Comparison of ENCODE assay signal across 7 mouse cellular contexts in the genomic region with DNA sequence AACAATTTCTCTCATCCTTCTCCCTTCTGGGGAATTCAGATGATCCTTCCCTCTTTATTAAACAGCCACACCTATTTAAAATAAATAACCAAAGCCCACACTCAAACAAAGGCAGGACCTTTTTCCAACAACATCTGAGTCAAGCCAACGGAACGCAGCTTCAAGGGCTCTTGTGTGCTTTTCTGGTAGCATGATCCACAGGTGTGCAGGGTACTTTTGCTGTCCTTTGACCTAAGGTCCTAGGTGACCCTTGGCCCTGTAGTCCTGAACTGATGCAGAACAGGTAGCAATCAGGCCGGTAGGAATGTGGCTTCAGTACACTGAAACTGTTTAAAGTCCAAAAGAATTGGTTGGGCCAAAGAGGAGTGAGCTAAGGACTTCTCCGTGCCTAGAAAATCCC. TPM values are rescaled to one million over a fixed set of nuclear protein-coding genes. Genes with fewer than 3 reads are reported as not detected.
DNase-seq lines count a peak whose midpoint lies in the region; ATAC-seq lines count a peak whose summit lies in the region.

No protein-coding gene starts in this region.

- H3K27ac ChIP-seq in embryonic facial prominence, embryonic 14.5 days (replicated peaks; ENCODE audit: low read depth, low read length), result no peak overlapping the region
- H3K27ac ChIP-seq in forebrain, embryonic 14.5 days (ENCODE audit: low read depth, low read length), result no peak overlapping the region
- no peak overlapping the region for H3K27ac ChIP-seq in limb, embryonic 10.5 days

- no peaks in the 10 kb centered on the region for H3K36me3 ChIP-seq in embryonic facial prominence, embryonic 14.5 days (ENCODE audit: control insufficient read depth, insufficient read depth, low read length)
- no peaks in the 10 kb centered on the region for H3K36me3 ChIP-seq in forebrain, embryonic 14.5 days (ENCODE audit: control insufficient read depth, insufficient read depth, low read length)
- no peaks in the 10 kb centered on the region for H3K36me3 ChIP-seq in limb, embryonic 10.5 days

- no peak overlapping the region for H3K9ac ChIP-seq in embryonic facial prominence, embryonic 14.5 days (ENCODE audit: low read depth, low read length)
- H3K9ac ChIP-seq in forebrain, embryonic 14.5 days (ENCODE audit: low read length), result no peak overlapping the region

- no peaks in the 10 kb centered on the region; the same call in 1 of the 2 replicates for H3K4me1 ChIP-seq in embryonic facial prominence, embryonic 14.5 days (ENCODE audit: control insufficient read depth, insufficient read depth, low read length)
- 0 out of 2 replicates have a peak, but pooled peaks cover 2% of the 10 kb centered on the region for H3K4me1 ChIP-seq in forebrain, embryonic 14.5 days (ENCODE audit: control insufficient read depth, insufficient read depth, low read length)
- H3K4me1 ChIP-seq in limb, embryonic 10.5 days, result peaks cover 19% of the 10 kb centered on the region

- peak overlapping the region; percentile 61 for H3K4me3 ChIP-seq in embryonic facial prominence, embryonic 14.5 days (ENCODE audit: low read depth, low read length)
- no peak overlapping the region for H3K4me3 ChIP-seq in forebrain, embryonic 14.5 days (ENCODE audit: low read depth, low read length)
- peak overlapping the region; percentile 74; the same call in 1 of the 2 replicates for H3K4me3 ChIP-seq in limb, embryonic 10.5 days

- no peaks in the 10 kb centered on the region for H3K9me3 ChIP-seq in embryonic facial prominence, embryonic 14.5 days (ENCODE audit: control insufficient read depth, low read length)
- H3K9me3 ChIP-seq in forebrain, embryonic 14.5 days (replicated peaks; ENCODE audit: control insufficient read depth, low read length), result no peaks in the 10 kb centered on the region
- H3K9me3 ChIP-seq in limb, embryonic 10.5 days (replicated peaks), result no peaks in the 10 kb centered on the region

- no peaks in the 10 kb centered on the region; the same call in 1 of the 2 replicates for H3K27me3 ChIP-seq in embryonic facial prominence, embryonic 14.5 days (replicated peaks; ENCODE audit: control insufficient read depth, insufficient read depth, low read length)
- peaks cover 14% of the 10 kb centered on the region for H3K27me3 ChIP-seq in forebrain, embryonic 14.5 days (replicated peaks; ENCODE audit: control insufficient read depth, insufficient read depth, low read length)
- H3K27me3 ChIP-seq in limb, embryonic 10.5 days (ENCODE audit: low read depth, poor library complexity, severe bottlenecking), result peaks cover 35% of the 10 kb centered on the region

- no peak for DNase-seq in embryonic facial prominence, embryonic 14.5 days (ENCODE audit: low spot score)
- DNase-seq in forebrain, embryonic 14.5 days (ENCODE audit: low spot score), result no peak
- DNase-seq in limb, embryonic 10.5 days (ENCODE audit: low spot score), result no peak
- DNase-seq in lung, postnatal 36 days, result peak; percentile 72
- DNase-seq in right cerebral cortex, postnatal 25 days, result no peak
- DNase-seq in spleen, postnatal 14 days (ENCODE audit: low spot score in 2 of 2), result no peak
- DNase-seq in right cerebral cortex, postnatal 36 days (ENCODE audit: low spot score in 2 of 2), result no peak

- peak overlapping the region; percentile 98; the same call in 1 of the 2 replicates for H3K4me2 ChIP-seq in embryonic facial prominence, embryonic 14.5 days (ENCODE audit: low read depth, low read length)
- peak overlapping the region; percentile 94 for H3K4me2 ChIP-seq in forebrain, embryonic 14.5 days (ENCODE audit: low read length)

- no peak for ATAC-seq in embryonic facial prominence, embryonic 14.5 days (ENCODE audit: low read depth)
- ATAC-seq in forebrain, embryonic 14.5 days, result no peak

- 54% methylated on average over 4 of the region's 4 CpGs for WGBS in embryonic facial prominence, embryonic 14.5 days
- WGBS in forebrain, embryonic 14.5 days, result 63% methylated on average over 4 of the region's 4 CpGs
- WGBS in limb, embryonic 10.5 days, result 74% methylated on average over 4 of the region's 4 CpGs

RNA-seq across cellular contexts. Expression of a gene that starts 0.6 kb away (rescaled TPM):
- polyA plus RNA-seq in embryonic facial prominence, embryonic 14.5 days (2014; fragmentation: Nextera tagmentation; extraction: Ambion mirVana), result 5.5 and 6.4 TPM in 2 replicates
- 3.2 and 3.5 TPM in 2 replicates for polyA plus RNA-seq in forebrain, embryonic 14.5 days (2014; fragmentation: Nextera tagmentation; extraction: Ambion mirVana)
- polyA plus RNA-seq in limb, embryonic 10.5 days (2016; fragmentation: Nextera tagmentation; extraction: Ambion mirVana), result 2.8 and 2.9 TPM in 2 replicates

RNA-seq across cellular contexts. Expression of a gene that starts 11.7 kb away (rescaled TPM):
- polyA plus RNA-seq in embryonic facial prominence, embryonic 14.5 days (2014; fragmentation: Nextera tagmentation; extraction: Ambion mirVana), result 14.0 and 14.8 TPM in 2 replicates
- 9.9 and 12.8 TPM in 2 replicates for polyA plus RNA-seq in forebrain, embryonic 14.5 days (2014; fragmentation: Nextera tagmentation; extraction: Ambion mirVana)
- polyA plus RNA-seq in limb, embryonic 10.5 days (2016; fragmentation: Nextera tagmentation; extraction: Ambion mirVana), result 18.7 and 22.6 TPM in 2 replicates
